Comparison of ENCODE assay signal across 32 mouse cellular contexts in the genomic region with DNA sequence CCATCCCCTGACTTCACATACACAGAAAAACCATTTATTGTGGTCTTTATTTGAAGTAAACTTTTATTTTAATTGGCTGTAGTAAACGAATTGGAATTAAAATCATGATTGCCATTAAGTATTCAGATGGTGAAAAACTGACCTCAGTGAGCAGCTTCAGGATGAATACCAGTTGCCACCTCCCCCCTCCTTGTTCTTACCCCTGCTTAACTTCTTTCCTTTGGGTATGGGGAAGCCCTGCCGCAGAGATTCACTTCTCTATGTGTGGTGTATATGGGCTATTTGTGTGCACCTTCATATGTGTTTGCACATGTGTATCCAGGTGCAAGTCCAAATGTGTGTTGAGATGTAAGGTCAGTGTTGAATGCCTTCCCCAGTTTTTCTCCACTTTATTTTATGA.
"Had no signal": no experiment of that assay in that cellular context is flagged by ENCODE, and none has a peak within 500 bp of the region (broad histone marks: within the 10 kb centered on the region; RNA-seq: fewer than 3 reads in every experiment).

No protein-coding gene starts in this region.

- H3K9me3 ChIP-seq: limb, embryonic 10.5 days; limb, embryonic 12.5 days; limb, embryonic 13.5 days; limb, embryonic 15.5 days; liver, embryonic 12.5 days; liver, embryonic 13.5 days; liver, embryonic 15.5 days; lung, embryonic 15.5 days; megakaryocyte, embryonic 14.5 days; midbrain, embryonic 10.5 days; midbrain, embryonic 12.5 days; midbrain, embryonic 13.5 days; midbrain, embryonic 15.5 days; neural tube, embryonic 12.5 days; neural tube, embryonic 13.5 days had no signal

- ATAC-seq: liver, embryonic 12.5 days; liver, postnatal 0 days; lung, postnatal 0 days; midbrain, embryonic 13.5 days; midbrain, embryonic 15.5 days; midbrain, embryonic 16.5 days had no signal

- H3K9ac ChIP-seq: limb, embryonic 12.5 days; limb, embryonic 13.5 days; limb, embryonic 15.5 days; liver, embryonic 12.5 days; liver, embryonic 13.5 days; liver, embryonic 14.5 days; liver, embryonic 15.5 days; liver, postnatal 0 days; lung, embryonic 14.5 days; lung, embryonic 15.5 days; midbrain, embryonic 12.5 days; midbrain, embryonic 13.5 days; midbrain, embryonic 15.5 days; neural tube, embryonic 12.5 days; neural tube, embryonic 13.5 days had no signal

- H3K4me1 ChIP-seq: limb, embryonic 10.5 days; limb, embryonic 12.5 days; limb, embryonic 13.5 days; limb, embryonic 15.5 days; liver, embryonic 12.5 days; liver, embryonic 13.5 days; liver, embryonic 15.5 days; lung, embryonic 15.5 days; megakaryocyte, embryonic 14.5 days; midbrain, embryonic 15.5 days; neural tube, embryonic 12.5 days; neural tube, embryonic 13.5 days had no signal

- H3K4me3 ChIP-seq: limb, embryonic 10.5 days; limb, embryonic 12.5 days; limb, embryonic 13.5 days; limb, embryonic 15.5 days; liver, embryonic 12.5 days; liver, embryonic 13.5 days; liver, embryonic 15.5 days; lung, embryonic 15.5 days; megakaryocyte, embryonic 14.5 days; midbrain, embryonic 10.5 days; midbrain, embryonic 12.5 days; midbrain, embryonic 13.5 days; midbrain, embryonic 15.5 days; myocyte; neural tube, embryonic 12.5 days; neural tube, embryonic 13.5 days had no signal

- H3K4me2 ChIP-seq: limb, embryonic 12.5 days; limb, embryonic 13.5 days; limb, embryonic 15.5 days; liver, embryonic 11.5 days; liver, embryonic 12.5 days; liver, embryonic 13.5 days; liver, embryonic 15.5 days; lung, embryonic 14.5 days; lung, embryonic 15.5 days; midbrain, embryonic 11.5 days; midbrain, embryonic 12.5 days; midbrain, embryonic 13.5 days; midbrain, embryonic 15.5 days; neural tube, embryonic 12.5 days; neural tube, embryonic 13.5 days had no signal

- H3K27ac ChIP-seq: limb, embryonic 10.5 days; limb, embryonic 12.5 days; limb, embryonic 13.5 days; limb, embryonic 15.5 days; liver, embryonic 12.5 days; liver, embryonic 13.5 days; liver, embryonic 14.5 days; liver, embryonic 15.5 days; lung, embryonic 15.5 days; macrophage; midbrain, embryonic 10.5 days; midbrain, embryonic 12.5 days; midbrain, embryonic 13.5 days; midbrain, embryonic 15.5 days; neural tube, embryonic 12.5 days; neural tube, embryonic 13.5 days had no signal

- H3K27me3 ChIP-seq: limb, embryonic 12.5 days; limb, embryonic 13.5 days; limb, embryonic 15.5 days; liver, embryonic 12.5 days; liver, embryonic 13.5 days; liver, embryonic 15.5 days; lung, embryonic 15.5 days; megakaryocyte, embryonic 14.5 days; midbrain, embryonic 12.5 days; midbrain, embryonic 13.5 days; midbrain, embryonic 15.5 days; neural tube, embryonic 12.5 days; neural tube, embryonic 13.5 days had no signal

- DNase-seq: left cerebral cortex, postnatal 4 days; liver; liver, embryonic 13.5 days; liver, postnatal 0 days; lung, adult 18-20 months; lung, adult 2 months; lung, embryonic 14.5 days; lung, postnatal 10 days; lung, postnatal 14 days; lung, postnatal 36 days; lung, postnatal 4 days had no signal

- H3K36me3 ChIP-seq: limb, embryonic 10.5 days; limb, embryonic 12.5 days; limb, embryonic 13.5 days; limb, embryonic 15.5 days; liver, embryonic 12.5 days; liver, embryonic 13.5 days; liver, embryonic 15.5 days; lung, embryonic 15.5 days; midbrain, embryonic 10.5 days; midbrain, embryonic 12.5 days; midbrain, embryonic 13.5 days; midbrain, embryonic 15.5 days; neural tube, embryonic 12.5 days; neural tube, embryonic 13.5 days had no signal
